ENCODE assay signal across 28 mouse cellular contexts in genomic region chr2:84762295-84762694, GRCm38 (mm10). TPM values are rescaled to one million over a fixed set of nuclear protein-coding genes. Genes with fewer than 3 reads are reported as not detected.
DNase-seq lines count a peak whose midpoint lies in the region; ATAC-seq and TF ChIP-seq lines count a peak whose summit lies in the region.
"Had no signal": no experiment of that assay in that cellular context is flagged by ENCODE, and none has a peak within 500 bp of the region (broad histone marks: within the 10 kb centered on the region; RNA-seq: fewer than 3 reads in every experiment).

No protein-coding gene starts in this region.

- peak overlapping the region; percentile 100 for H3K27ac ChIP-seq in liver, adult 2 months (replicated peaks; ENCODE audit: insufficient read depth, low read depth, low read length)
- H3K27ac ChIP-seq in CH12.LX (ENCODE audit: insufficient read depth, low read depth) (no peak overlapping the region), ES-E14 (ENCODE audit: insufficient read depth, low read depth, low read length, poor library complexity, severe bottlenecking) (no peak overlapping the region)
- H3K27ac ChIP-seq in brown adipose tissue, adult 24 weeks (replicated peaks; ENCODE audit: low read depth, low read length) = peak overlapping the region; percentile 24
- no peak overlapping the region for H3K27ac ChIP-seq in hindbrain, embryonic 14.5 days
- H3K27ac ChIP-seq in layer of hippocampus, adult 2 months = no peak overlapping the region
- H3K27ac ChIP-seq in intestine, postnatal 0 days (ENCODE audit: low read depth, low read length) = no peak overlapping the region
- H3K27ac ChIP-seq: embryonic facial prominence, embryonic 12.5 days; embryonic facial prominence, embryonic 15.5 days; gastrocnemius, adult 2 months; hindbrain, embryonic 12.5 days had no signal

- peak; percentile 74 for DNase-seq in liver, adult 2 months (ENCODE audit: extremely low read depth, low read depth, low spot score)
- DNase-seq in liver (no peak), CH12.LX (ENCODE audit: extremely low read depth) (no peak), ES-E14 (ENCODE audit: low read depth, low spot score) (peak; percentile 63)
- no peak for DNase-seq in hindbrain, embryonic 14.5 days (ENCODE audit: low spot score)
- no peak for DNase-seq in layer of hippocampus, adult 2 months (ENCODE audit: low spot score in 2 of 2)
- DNase-seq: adrenal gland, adult 8-10 months; adrenal gland, postnatal 25 days; cerebellum, adult 2 months; cerebellum, adult 9-11 months; cerebellum, postnatal 25 days; forebrain, postnatal 0 days; gastrocnemius, adult 2 months; gastrocnemius, postnatal 14 days; heart, adult 11 months had no signal

- H3K36me3 ChIP-seq in liver, adult 2 months (ENCODE audit: control insufficient read depth, insufficient read depth, low read length) = peaks cover 29% of the 10 kb centered on the region
- H3K36me3 ChIP-seq in CH12.LX (replicated peaks in 1 of 2; ENCODE audit: control insufficient read depth in 1 of 2, insufficient read depth in 1 of 2, low read length in 1 of 2) = no peaks in the 10 kb centered on the region
- H3K36me3 ChIP-seq in ES-E14 (ENCODE audit: control insufficient read depth, insufficient read depth, low read length, poor library complexity, severe bottlenecking) = no peaks in the 10 kb centered on the region
- H3K36me3 ChIP-seq in hindbrain, embryonic 14.5 days (replicated peaks; ENCODE audit: control insufficient read depth, insufficient read depth) = peaks cover 5% of the 10 kb centered on the region; the same call in 1 of the 2 replicates
- H3K36me3 ChIP-seq in intestine, postnatal 0 days (ENCODE audit: control insufficient read depth, insufficient read depth) = 0 out of 2 replicates have a peak, but pooled peaks cover 3% of the 10 kb centered on the region
- H3K36me3 ChIP-seq: embryonic facial prominence, embryonic 12.5 days; embryonic facial prominence, embryonic 15.5 days; G1E; hindbrain, embryonic 12.5 days had no signal

- dilution Hi-C loops in CH12.LX (cut with MboI; ENCODE audit: extremely low pct_ligation_motif_present, extremely low pct_unique_long_range_greater_than_20kb, low sequenced_read_pairs) = no loop called here

- 0 out of 2 replicates have a peak overlapping the region, but pooled peaks have one; percentile 2 for H3K4me2 ChIP-seq in CH12.LX (ENCODE audit: insufficient read depth, low read depth, poor library complexity, severe bottlenecking)
- no peak overlapping the region for H3K4me2 ChIP-seq in hindbrain, embryonic 14.5 days (replicated peaks)
- no peak overlapping the region for H3K4me2 ChIP-seq in intestine, postnatal 0 days (replicated peaks; ENCODE audit: low read depth)
- H3K4me2 ChIP-seq: embryonic facial prominence, embryonic 12.5 days; embryonic facial prominence, embryonic 15.5 days; heart, embryonic 11.5 days; hindbrain, embryonic 12.5 days had no signal

- H3K9me3 ChIP-seq in CH12.LX (replicated peaks; ENCODE audit: low read length) (no peaks in the 10 kb centered on the region), ES-E14 (ENCODE audit: control insufficient read depth, insufficient read depth, low read depth, low read length) (no peaks in the 10 kb centered on the region)
- H3K9me3 ChIP-seq in hindbrain, embryonic 14.5 days (ENCODE audit: control insufficient read depth, low read length) = no peaks in the 10 kb centered on the region
- no peaks in the 10 kb centered on the region for H3K9me3 ChIP-seq in intestine, postnatal 0 days (ENCODE audit: control insufficient read depth)
- H3K9me3 ChIP-seq: embryonic facial prominence, embryonic 12.5 days; embryonic facial prominence, embryonic 15.5 days; G1E; hindbrain, embryonic 12.5 days had no signal

- no peak for TF ChIP-seq POLR2A in liver, adult 2 months (IDR thresholded peaks at IDR 0.05; ENCODE audit: extremely low read depth, insufficient read depth, low read length)
- TF ChIP-seq POLR2A in CH12.LX (IDR thresholded peaks at IDR 0.05; ENCODE audit: low read depth, low read length) = no peak

- no peaks in the 10 kb centered on the region for H3K27me3 ChIP-seq in liver, adult 2 months (ENCODE audit: control insufficient read depth, insufficient read depth, low read length)
- peaks cover 6% of the 10 kb centered on the region for H3K27me3 ChIP-seq in CH12.LX (replicated peaks)
- no peaks in the 10 kb centered on the region for H3K27me3 ChIP-seq in hindbrain, embryonic 14.5 days (ENCODE audit: control insufficient read depth, insufficient read depth, low read length)
- no peaks in the 10 kb centered on the region for H3K27me3 ChIP-seq in intestine, postnatal 0 days (replicated peaks; ENCODE audit: control insufficient read depth, insufficient read depth, low read length)
- H3K27me3 ChIP-seq: embryonic facial prominence, embryonic 12.5 days; embryonic facial prominence, embryonic 15.5 days; hindbrain, embryonic 12.5 days had no signal

- ATAC-seq in hindbrain, embryonic 14.5 days (ENCODE audit: low FRiP score) = no peak
- ATAC-seq in intestine, postnatal 0 days = no peak
- ATAC-seq: activated CD4-positive, CD25-positive, alpha-beta regulatory T cell, adult 4 months; forebrain, embryonic 14.5 days; forebrain, postnatal 0 days; hindbrain, embryonic 16.5 days; Patski had no signal

- H3K4me3 ChIP-seq in liver, adult 2 months (ENCODE audit: insufficient read depth, low read depth, low read length) = no peak overlapping the region
- H3K4me3 ChIP-seq in CH12.LX (replicated peaks in 1 of 3; ENCODE audit: low read depth in 2 of 3, low read length in 2 of 3, poor library complexity in 1 of 3) (no peak overlapping the region), ES-E14 (ENCODE audit: insufficient read depth in 1 of 2, low read depth in 1 of 2, low read length in 2 of 2, poor library complexity in 1 of 2, severe bottlenecking in 1 of 2) (no peak overlapping the region)
- H3K4me3 ChIP-seq in brown adipose tissue, adult 24 weeks (ENCODE audit: insufficient read depth, low read depth, low read length) = no peak overlapping the region
- no peak overlapping the region for H3K4me3 ChIP-seq in hindbrain, embryonic 14.5 days (replicated peaks; ENCODE audit: low read length)
- no peak overlapping the region for H3K4me3 ChIP-seq in layer of hippocampus, adult 2 months
- H3K4me3 ChIP-seq in intestine, postnatal 0 days (ENCODE audit: low read depth, low read length) = no peak overlapping the region
- H3K4me3 ChIP-seq: embryonic facial prominence, embryonic 12.5 days; embryonic facial prominence, embryonic 15.5 days; gastrocnemius, adult 2 months; hindbrain, embryonic 12.5 days had no signal

- TF ChIP-seq EP300 in CH12.LX (IDR thresholded peaks at IDR 0.05; ENCODE audit: low read length) = no peak

- WGBS in liver, adult 2 months = 39% methylated on average over 4 of the region's 4 CpGs
- 55% methylated on average over 4 of the region's 4 CpGs for WGBS in hindbrain, embryonic 14.5 days
- WGBS in intestine, postnatal 0 days = 52% methylated on average over 4 of the region's 4 CpGs

- H3K79me2 ChIP-seq in liver, adult 2 months (ENCODE audit: control insufficient read depth, insufficient read depth, low read length) = no peaks in the 10 kb centered on the region
- no peaks in the 10 kb centered on the region for H3K79me2 ChIP-seq in CH12.LX (replicated peaks; ENCODE audit: control insufficient read depth, extremely low read depth, insufficient read depth, poor library complexity, severe bottlenecking)

- TF ChIP-seq CTCF in liver, adult 2 months (IDR thresholded peaks at IDR 0.05; ENCODE audit: low read depth, low read length) = no peak
- no peak for TF ChIP-seq CTCF in CH12.LX (conservative IDR thresholded peaks at IDR 0.05 in 1 of 2, IDR thresholded peaks at IDR 0.05 in 1 of 2; ENCODE audit: low read depth in 2 of 2, low read length in 2 of 2)
- TF ChIP-seq CTCF in layer of hippocampus, adult 2 months (conservative IDR thresholded peaks at IDR 0.05) = no peak
- no peak for TF ChIP-seq CTCF in intestine, postnatal 0 days (IDR thresholded peaks at IDR 0.05; ENCODE audit: low read depth)

- TF ChIP-seq RAD21 in CH12.LX (IDR thresholded peaks at IDR 0.05; ENCODE audit: low read depth, low read length) = no peak

- in situ Hi-C loops in CH12.LX (cut with MboI; ENCODE audit: low pct_ligation_motif_present, low pct_unique_long_range_greater_than_20kb, low sequenced_read_pairs) = no loop called here
- in situ Hi-C loops in ES-E14 (cut with MboI; ENCODE audit: low sequenced_read_pairs in 2 of 2, unreplicated experiment in 2 of 2) = no loop called here

- H3K9ac ChIP-seq in liver, adult 2 months (ENCODE audit: low read depth, low read length) = 0 out of 2 replicates have a peak overlapping the region, but pooled peaks have one; percentile 28
- H3K9ac ChIP-seq in CH12.LX (ENCODE audit: insufficient read depth, low read depth) = no peak overlapping the region
- no peak overlapping the region for H3K9ac ChIP-seq in ES-E14 (ENCODE audit: insufficient read depth, low read depth, low read length, poor library complexity, severe bottlenecking)
- no peak overlapping the region for H3K9ac ChIP-seq in hindbrain, embryonic 14.5 days
- H3K9ac ChIP-seq in intestine, postnatal 0 days (ENCODE audit: low read depth, low read length) = no peak overlapping the region
- H3K9ac ChIP-seq: embryonic facial prominence, embryonic 12.5 days; embryonic facial prominence, embryonic 15.5 days; forebrain, postnatal 0 days; hindbrain, embryonic 12.5 days had no signal

- peaks cover 19% of the 10 kb centered on the region for H3K4me1 ChIP-seq in liver, adult 2 months (ENCODE audit: control insufficient read depth, insufficient read depth, low read length)
- H3K4me1 ChIP-seq in CH12.LX (ENCODE audit: control insufficient read depth in 1 of 2, insufficient read depth in 2 of 2) (0 out of 4 replicates have a peak, but pooled peaks cover 0 to 5% of the 10 kb centered on the region in 2 experiments), ES-E14 (ENCODE audit: control insufficient read depth in 2 of 2, insufficient read depth in 2 of 2, low read length in 2 of 2, poor library complexity in 1 of 2) (peaks cover 2 to 12% of the 10 kb centered on the region in 2 experiments; a peak in 3 of 4 replicates)
- H3K4me1 ChIP-seq in brown adipose tissue, adult 24 weeks (ENCODE audit: control insufficient read depth, insufficient read depth, insufficient read length, low read length) = no peaks in the 10 kb centered on the region
- no peaks in the 10 kb centered on the region for H3K4me1 ChIP-seq in hindbrain, embryonic 14.5 days (replicated peaks; ENCODE audit: control insufficient read depth, insufficient read depth, low read length)
- H3K4me1 ChIP-seq in intestine, postnatal 0 days (replicated peaks; ENCODE audit: control insufficient read depth, insufficient read depth, low read length) = no peaks in the 10 kb centered on the region
- H3K4me1 ChIP-seq: embryonic facial prominence, embryonic 12.5 days; embryonic facial prominence, embryonic 15.5 days; hindbrain, embryonic 12.5 days had no signal

RNA-seq across cellular contexts. Expression of gene Serping1, which starts 12.9 kb away (rescaled TPM):
- 298 and 437 TPM in 2 replicates for total RNA-seq in liver, adult 2 months (2014; rRNA removed)
- polyA plus RNA-seq in liver, adult 2 months (2012; rRNA removed) = 979 and 1,033 TPM in 2 replicates
- total RNA-seq in CH12.LX (2012; rRNA removed) (not detected in 2 replicates), CH12.LX (2014; rRNA removed) (not detected in 2 replicates), ES-E14 (2012; rRNA removed) (6.3 and 12.2 TPM in 2 replicates)
- polyA plus RNA-seq in CH12.LX (2012; ENCODE audit: insufficient read length, low read depth) = not detected in 2 replicates
- 74.6 and 108 TPM in 2 replicates for polyA plus RNA-seq in brown adipose tissue, adult 24 weeks (2012; ENCODE audit: insufficient read depth, insufficient read length, missing spikeins)
- polyA plus RNA-seq in hindbrain, embryonic 14.5 days (2014; fragmentation: Nextera tagmentation; extraction: Ambion mirVana) = 36.2 and 36.3 TPM in 2 replicates
- 1 to 10 TPM; 7.4 to 8.4 TPM for total RNA-seq in layer of hippocampus, adult 2 months (2021)
- 49.4 and 50.7 TPM in 2 replicates for polyA plus RNA-seq in intestine, postnatal 0 days (2015; fragmentation: Nextera tagmentation; extraction: Ambion mirVana)
- total RNA-seq: common myeloid progenitor, adult 5-6 weeks; G1E; hematopoietic stem cell, adult 5-6 weeks had no signal
- polyA plus RNA-seq: activated CD4-positive, CD25-positive, alpha-beta regulatory T cell, adult 4 months; G1E had no signal

RNA-seq across cellular contexts. Expression of gene Gm19426, which starts 18.8 kb away (rescaled TPM):
- total RNA-seq in liver, adult 2 months (2014; rRNA removed) = 1.7 and 3.1 TPM in 2 replicates
- 1.9 and 3.0 TPM in 2 replicates for polyA plus RNA-seq in liver, adult 2 months (2012; rRNA removed)
- total RNA-seq in CH12.LX (2012; rRNA removed) (not detected in 2 replicates), CH12.LX (2014; rRNA removed) (not detected in 2 replicates), ES-E14 (2012; rRNA removed) (13.1 and 14.6 TPM in 2 replicates)
- not detected in 2 replicates for polyA plus RNA-seq in CH12.LX (2012; ENCODE audit: insufficient read length, low read depth)
- not detected in 2 replicates for polyA plus RNA-seq in brown adipose tissue, adult 24 weeks (2012; ENCODE audit: insufficient read depth, insufficient read length, missing spikeins)
- 2.9 and 3.4 TPM in 2 replicates for polyA plus RNA-seq in hindbrain, embryonic 14.5 days (2014; fragmentation: Nextera tagmentation; extraction: Ambion mirVana)
- total RNA-seq in layer of hippocampus, adult 2 months (2021) = 1 to 10 TPM; 1.6 to 2.5 TPM
- 2.2 and 2.5 TPM in 2 replicates for polyA plus RNA-seq in intestine, postnatal 0 days (2015; fragmentation: Nextera tagmentation; extraction: Ambion mirVana)
- total RNA-seq: common myeloid progenitor, adult 5-6 weeks; G1E; gastrocnemius, adult 2 months; hematopoietic stem cell, adult 5-6 weeks had no signal
- polyA plus RNA-seq: activated CD4-positive, CD25-positive, alpha-beta regulatory T cell, adult 4 months; G1E had no signal

RNA-seq across cellular contexts. Expression of gene Ypel4, which starts 28.4 kb away (rescaled TPM):
- total RNA-seq in liver, adult 2 months (2014; rRNA removed) = not detected in 2 replicates
- 0.05 TPM in 2 replicates for polyA plus RNA-seq in liver, adult 2 months (2012; rRNA removed)
- total RNA-seq in CH12.LX (2012; rRNA removed) (0.25 and 0.59 TPM in 2 replicates), CH12.LX (2014; rRNA removed) (not detected in 2 replicates), ES-E14 (2012; rRNA removed) (0.89 and 1.8 TPM in 2 replicates)
- polyA plus RNA-seq in CH12.LX (2012; ENCODE audit: insufficient read length, low read depth) = not detected in 2 replicates
- not detected in 2 replicates for polyA plus RNA-seq in brown adipose tissue, adult 24 weeks (2012; ENCODE audit: insufficient read depth, insufficient read length, missing spikeins)
- polyA plus RNA-seq in hindbrain, embryonic 14.5 days (2014; fragmentation: Nextera tagmentation; extraction: Ambion mirVana) = 12.5 and 13.1 TPM in 2 replicates
- 10 to 100 TPM; 90.0 to 93.4 TPM for total RNA-seq in layer of hippocampus, adult 2 months (2021)
- 1.8 and 1.9 TPM in 2 replicates for polyA plus RNA-seq in intestine, postnatal 0 days (2015; fragmentation: Nextera tagmentation; extraction: Ambion mirVana)

RNA-seq across cellular contexts. Expression of gene Clp1, which starts 35.1 kb away (rescaled TPM):
- 7.9 and 10.9 TPM in 2 replicates for total RNA-seq in liver, adult 2 months (2014; rRNA removed)
- polyA plus RNA-seq in liver, adult 2 months (2012; rRNA removed) = 8.6 and 12.6 TPM in 2 replicates
- total RNA-seq in CH12.LX (2012; rRNA removed) = 32.0 and 42.1 TPM in 2 replicates
- 65.2 and 67.1 TPM in 2 replicates for total RNA-seq in CH12.LX (2014; rRNA removed)
- polyA plus RNA-seq in CH12.LX (2012; ENCODE audit: insufficient read length, low read depth) = 37.0 and 46.5 TPM in 2 replicates
- 28.6 and 36.4 TPM in 2 replicates for total RNA-seq in ES-E14 (2012; rRNA removed)
- 9.4 and 13.7 TPM in 2 replicates for polyA plus RNA-seq in brown adipose tissue, adult 24 weeks (2012; ENCODE audit: insufficient read depth, insufficient read length, missing spikeins)
- polyA plus RNA-seq in hindbrain, embryonic 14.5 days (2014; fragmentation: Nextera tagmentation; extraction: Ambion mirVana) = 21.3 and 22.3 TPM in 2 replicates
- 1 to 10 TPM; 8.1 to 8.8 TPM for total RNA-seq in layer of hippocampus, adult 2 months (2021)
- 18.1 and 21.8 TPM in 2 replicates for polyA plus RNA-seq in intestine, postnatal 0 days (2015; fragmentation: Nextera tagmentation; extraction: Ambion mirVana)

RNA-seq across cellular contexts. Expression of gene Ube2l6, which starts 36.3 kb away (rescaled TPM):
- 42.4 and 44.3 TPM in 2 replicates for total RNA-seq in liver, adult 2 months (2014; rRNA removed)
- polyA plus RNA-seq in liver, adult 2 months (2012; rRNA removed) = 99.8 and 106 TPM in 2 replicates
- total RNA-seq in CH12.LX (2012; rRNA removed) = 1.7 and 2.0 TPM in 2 replicates
- total RNA-seq in CH12.LX (2014; rRNA removed) = 7.3 and 8.5 TPM in 2 replicates
- 4.1 and 5.0 TPM in 2 replicates for polyA plus RNA-seq in CH12.LX (2012; ENCODE audit: insufficient read length, low read depth)
- total RNA-seq in ES-E14 (2012; rRNA removed) = 0.58 and 1.9 TPM in 2 replicates
- polyA plus RNA-seq in brown adipose tissue, adult 24 weeks (2012; ENCODE audit: insufficient read depth, insufficient read length, missing spikeins) = 4.5 and 15.2 TPM in 2 replicates
- 18.6 and 24.0 TPM in 2 replicates for polyA plus RNA-seq in hindbrain, embryonic 14.5 days (2014; fragmentation: Nextera tagmentation; extraction: Ambion mirVana)
- total RNA-seq in layer of hippocampus, adult 2 months (2021) = 1 to 10 TPM; 6.0 to 6.1 TPM
- 115 and 117 TPM in 2 replicates for polyA plus RNA-seq in intestine, postnatal 0 days (2015; fragmentation: Nextera tagmentation; extraction: Ambion mirVana)

Comparison
In these comparisons a context has a peak if more than half of its experiments do, and no peak if none do; other contexts are left out.
1. DNase-seq: peak in liver, adult 2 months (single experiment) and ES-E14 (single experiment); none in liver (single experiment), CH12.LX (single experiment), hindbrain, embryonic 14.5 days (single experiment) and layer of hippocampus, adult 2 months (0 of 2).
2. H3K27ac ChIP-seq: peak in liver, adult 2 months (single experiment) and brown adipose tissue, adult 24 weeks (single experiment); none in CH12.LX (single experiment), ES-E14 (single experiment), hindbrain, embryonic 14.5 days (single experiment), layer of hippocampus, adult 2 months (single experiment) and intestine, postnatal 0 days (single experiment).
3. RNA of gene Serping1, which starts 12.9 kb away (polyA plus RNA-seq): 979 to 1,033 TPM in liver, adult 2 months, 74.6 to 108 TPM in brown adipose tissue, adult 24 weeks, 49.4 to 50.7 TPM in intestine, postnatal 0 days and 36.2 to 36.3 TPM in hindbrain, embryonic 14.5 days; not detected in CH12.LX; every median in the first group is over 10 times any median in the second.